In genomic region chr10:80535071-80535470, GRCm38 (mm10) we compare ENCODE assay signal across 10 mouse cellular contexts. TPM values are rescaled to one million over a fixed set of nuclear protein-coding genes. Genes with fewer than 3 reads are reported as not detected.
DNase-seq lines count a peak whose midpoint lies in the region; ATAC-seq lines count a peak whose summit lies in the region.
"Had no signal": no experiment of that assay in that cellular context is flagged by ENCODE, and none has a peak within 500 bp of the region (broad histone marks: within the 10 kb centered on the region; RNA-seq: fewer than 3 reads in every experiment).

No protein-coding gene starts in this region.

- no peak overlapping the region for H3K9ac ChIP-seq in limb, embryonic 12.5 days (replicated peaks)
- no peak overlapping the region for H3K9ac ChIP-seq in embryonic facial prominence, embryonic 13.5 days
- H3K9ac ChIP-seq in liver, embryonic 13.5 days: peak overlapping the region; percentile 72

- H3K27ac ChIP-seq in limb, embryonic 12.5 days: no peak overlapping the region
- no peak overlapping the region for H3K27ac ChIP-seq in limb, embryonic 10.5 days
- no peak overlapping the region for H3K27ac ChIP-seq in embryonic facial prominence, embryonic 13.5 days
- H3K27ac ChIP-seq in liver, embryonic 13.5 days: peak overlapping the region; percentile 92

- no peaks in the 10 kb centered on the region for H3K36me3 ChIP-seq in limb, embryonic 12.5 days
- H3K36me3 ChIP-seq in limb, embryonic 10.5 days: no peaks in the 10 kb centered on the region
- H3K36me3 ChIP-seq in embryonic facial prominence, embryonic 13.5 days: no peaks in the 10 kb centered on the region
- no peaks in the 10 kb centered on the region for H3K36me3 ChIP-seq in liver, embryonic 13.5 days

- no peak for ATAC-seq in limb, embryonic 12.5 days (ENCODE audit: insufficient number of reproducible peaks, insufficient read depth, low FRiP score, low TSS enrichment, low read depth)
- ATAC-seq in embryonic facial prominence, embryonic 13.5 days (ENCODE audit: insufficient number of reproducible peaks, insufficient read depth, low FRiP score, low TSS enrichment, low read depth): no peak
- ATAC-seq in liver, embryonic 13.5 days (ENCODE audit: low read depth): peak; percentile 37

- no peak for DNase-seq in limb, embryonic 10.5 days (ENCODE audit: low spot score)
- DNase-seq in liver, embryonic 13.5 days: peak; percentile 79
- DNase-seq in spleen, postnatal 4 days (ENCODE audit: low spot score in 2 of 2): peak; percentile 90 to 91
- DNase-seq in frontal cortex, postnatal 10 days (ENCODE audit: low spot score in 2 of 2): no peak
- no peak for DNase-seq in cerebellum, adult 18-20 months
- no peak for DNase-seq in yolk sac, embryonic 10.5 days (ENCODE audit: low spot score)
- DNase-seq: right cerebral cortex, postnatal 4 days had no signal

- H3K27me3 ChIP-seq in limb, embryonic 12.5 days: peaks cover 56% of the 10 kb centered on the region
- peaks cover 61% of the 10 kb centered on the region for H3K27me3 ChIP-seq in limb, embryonic 10.5 days (ENCODE audit: low read depth, poor library complexity, severe bottlenecking)
- peaks cover 51% of the 10 kb centered on the region for H3K27me3 ChIP-seq in embryonic facial prominence, embryonic 13.5 days
- peaks cover 18% of the 10 kb centered on the region for H3K27me3 ChIP-seq in liver, embryonic 13.5 days

- WGBS in limb, embryonic 12.5 days: 11% methylated on average over 14 of the region's 14 CpGs
- 18% methylated on average over 14 of the region's 14 CpGs for WGBS in limb, embryonic 10.5 days
- WGBS in embryonic facial prominence, embryonic 13.5 days: 9% methylated on average over 14 of the region's 14 CpGs
- 1% methylated on average over 14 of the region's 14 CpGs for WGBS in liver, embryonic 13.5 days (ENCODE audit: insufficient replicate concordance)

- no peak overlapping the region for H3K4me3 ChIP-seq in limb, embryonic 12.5 days (replicated peaks)
- no peak overlapping the region for H3K4me3 ChIP-seq in limb, embryonic 10.5 days
- peak overlapping the region; percentile 13; the same call in 1 of the 2 replicates for H3K4me3 ChIP-seq in embryonic facial prominence, embryonic 13.5 days
- peak overlapping the region; percentile 64 for H3K4me3 ChIP-seq in liver, embryonic 13.5 days (replicated peaks)

- no peaks in the 10 kb centered on the region for H3K9me3 ChIP-seq in limb, embryonic 12.5 days
- H3K9me3 ChIP-seq in limb, embryonic 10.5 days (replicated peaks): no peaks in the 10 kb centered on the region
- H3K9me3 ChIP-seq in embryonic facial prominence, embryonic 13.5 days: no peaks in the 10 kb centered on the region
- H3K9me3 ChIP-seq in liver, embryonic 13.5 days (replicated peaks): no peaks in the 10 kb centered on the region

- H3K4me1 ChIP-seq in limb, embryonic 12.5 days (replicated peaks): peaks cover 10% of the 10 kb centered on the region; the same call in 1 of the 2 replicates
- H3K4me1 ChIP-seq in limb, embryonic 10.5 days: peaks cover 27% of the 10 kb centered on the region
- H3K4me1 ChIP-seq in embryonic facial prominence, embryonic 13.5 days: peaks cover 18% of the 10 kb centered on the region
- H3K4me1 ChIP-seq in liver, embryonic 13.5 days (replicated peaks): peaks cover 73% of the 10 kb centered on the region

- H3K4me2 ChIP-seq in limb, embryonic 12.5 days: 0 out of 2 replicates have a peak overlapping the region, but pooled peaks have one; percentile 7
- H3K4me2 ChIP-seq in embryonic facial prominence, embryonic 13.5 days: peak overlapping the region; percentile 31; the same call in 1 of the 2 replicates
- peak overlapping the region; percentile 90 for H3K4me2 ChIP-seq in liver, embryonic 13.5 days

RNA-seq across cellular contexts. Expression of gene Atp8b3, which starts 3.9 kb away (rescaled TPM):
- 0.29 and 0.50 TPM in 2 replicates for polyA plus RNA-seq in limb, embryonic 12.5 days (2016; fragmentation: Nextera tagmentation; extraction: Ambion mirVana)
- polyA plus RNA-seq in limb, embryonic 10.5 days (2016; fragmentation: Nextera tagmentation; extraction: Ambion mirVana): 0.26 and 0.53 TPM in 2 replicates
- 0.04 and 0.28 TPM in 2 replicates for polyA plus RNA-seq in embryonic facial prominence, embryonic 13.5 days (2015; fragmentation: Nextera tagmentation; extraction: Ambion mirVana)
- 0.02 and 0.03 TPM in 2 replicates for polyA plus RNA-seq in liver, embryonic 13.5 days (2015; fragmentation: Nextera tagmentation; extraction: Ambion mirVana)
- polyA plus RNA-seq: large intestine, adult 2 months had no signal

RNA-seq across cellular contexts. Expression of gene Rexo1, which starts 26.3 kb away (rescaled TPM):
- 33.4 and 34.1 TPM in 2 replicates for polyA plus RNA-seq in limb, embryonic 12.5 days (2016; fragmentation: Nextera tagmentation; extraction: Ambion mirVana)
- polyA plus RNA-seq in limb, embryonic 10.5 days (2016; fragmentation: Nextera tagmentation; extraction: Ambion mirVana): 40.8 and 42.6 TPM in 2 replicates
- 25.9 and 31.3 TPM in 2 replicates for polyA plus RNA-seq in embryonic facial prominence, embryonic 13.5 days (2015; fragmentation: Nextera tagmentation; extraction: Ambion mirVana)
- 13.4 and 13.8 TPM in 2 replicates for polyA plus RNA-seq in liver, embryonic 13.5 days (2015; fragmentation: Nextera tagmentation; extraction: Ambion mirVana)

RNA-seq across cellular contexts. Expression of gene Onecut3, which starts 40.4 kb away (rescaled TPM):
- not detected in 2 replicates for polyA plus RNA-seq in limb, embryonic 12.5 days (2016; fragmentation: Nextera tagmentation; extraction: Ambion mirVana)
- polyA plus RNA-seq in limb, embryonic 10.5 days (2016; fragmentation: Nextera tagmentation; extraction: Ambion mirVana): not detected in 2 replicates
- not detected in 2 replicates for polyA plus RNA-seq in embryonic facial prominence, embryonic 13.5 days (2015; fragmentation: Nextera tagmentation; extraction: Ambion mirVana)
- 0.02 TPM in 1 of 2 replicates, not detected in the other for polyA plus RNA-seq in liver, embryonic 13.5 days (2015; fragmentation: Nextera tagmentation; extraction: Ambion mirVana)

RNA-seq across cellular contexts. Expression of gene Klf16, which starts 42.0 kb away (rescaled TPM):
- polyA plus RNA-seq in limb, embryonic 12.5 days (2016; fragmentation: Nextera tagmentation; extraction: Ambion mirVana): 12.1 and 12.4 TPM in 2 replicates
- 8.7 and 11.3 TPM in 2 replicates for polyA plus RNA-seq in limb, embryonic 10.5 days (2016; fragmentation: Nextera tagmentation; extraction: Ambion mirVana)
- 9.5 and 12.0 TPM in 2 replicates for polyA plus RNA-seq in embryonic facial prominence, embryonic 13.5 days (2015; fragmentation: Nextera tagmentation; extraction: Ambion mirVana)
- 13.4 and 14.1 TPM in 2 replicates for polyA plus RNA-seq in liver, embryonic 13.5 days (2015; fragmentation: Nextera tagmentation; extraction: Ambion mirVana)

RNA-seq across cellular contexts. Expression of gene Abhd17a, which starts 55.1 kb away (rescaled TPM):
- 108 and 110 TPM in 2 replicates for polyA plus RNA-seq in limb, embryonic 12.5 days (2016; fragmentation: Nextera tagmentation; extraction: Ambion mirVana)
- polyA plus RNA-seq in limb, embryonic 10.5 days (2016; fragmentation: Nextera tagmentation; extraction: Ambion mirVana): 104 and 108 TPM in 2 replicates
- polyA plus RNA-seq in embryonic facial prominence, embryonic 13.5 days (2015; fragmentation: Nextera tagmentation; extraction: Ambion mirVana): 84.6 and 85.3 TPM in 2 replicates
- 45.1 and 51.7 TPM in 2 replicates for polyA plus RNA-seq in liver, embryonic 13.5 days (2015; fragmentation: Nextera tagmentation; extraction: Ambion mirVana)

Comparison
In these comparisons a context has a peak if more than half of its experiments do, and no peak if none do; other contexts are left out.
1. H3K4me2 ChIP-seq: peak in every context shown above with its lines; median percentile 90 in liver, embryonic 13.5 days; 31 in embryonic facial prominence, embryonic 13.5 days; 7 in limb, embryonic 12.5 days.
2. H3K4me3 ChIP-seq: peak in embryonic facial prominence, embryonic 13.5 days (single experiment) and liver, embryonic 13.5 days (single experiment); none in limb, embryonic 12.5 days (single experiment) and limb, embryonic 10.5 days (single experiment).
3. DNase-seq: peak in liver, embryonic 13.5 days (single experiment) and spleen, postnatal 4 days (2 of 2); none in limb, embryonic 10.5 days (single experiment), frontal cortex, postnatal 10 days (0 of 2), cerebellum, adult 18-20 months (0 of 2) and yolk sac, embryonic 10.5 days (single experiment).